Mouse (Mus musculus): ENCODE measurements at regions not wholly inside any gene's neighbourhood (a gene's known extent, or its start where the extent isn't known, plus 50 kb on each side); places are given as distances from the start of the nearest gene placed in this dataset.

DNA sequence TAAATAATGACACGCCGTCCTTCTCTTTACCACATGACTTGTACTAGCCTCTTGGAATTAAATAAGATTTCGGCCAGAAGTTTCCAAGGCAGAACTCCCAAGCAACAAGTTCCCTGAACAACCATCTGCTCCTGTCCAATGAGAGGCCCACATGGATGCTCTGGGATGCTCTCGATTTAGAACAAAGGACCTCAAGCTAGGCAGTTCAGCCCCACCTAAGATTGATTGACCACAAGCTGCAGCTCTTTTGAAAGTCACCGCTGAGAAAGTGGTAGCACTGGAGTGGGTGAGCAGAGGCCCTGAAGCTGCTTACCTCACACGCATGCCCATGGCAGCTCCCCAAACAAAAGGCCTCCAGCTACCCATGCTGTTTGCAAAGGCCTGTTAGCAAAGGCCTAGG lies 73.1 kb upstream of the Eomes start:
- DNase-seq (ENCODE audit: low spot score in 2 of 2): no peak

- DNase-seq (ENCODE audit: low spot score in 2 of 2): no peak
Observed at GRCm38 (mm10) chr9:118405926-118406518, 72.0 kb upstream of the Eomes start.

GRCm38 (mm10) chr9:118416032-118416431 lies 62.0 kb upstream of the Eomes start:
- no peak for DNase-seq (ENCODE audit: low spot score in 2 of 2)

DNA sequence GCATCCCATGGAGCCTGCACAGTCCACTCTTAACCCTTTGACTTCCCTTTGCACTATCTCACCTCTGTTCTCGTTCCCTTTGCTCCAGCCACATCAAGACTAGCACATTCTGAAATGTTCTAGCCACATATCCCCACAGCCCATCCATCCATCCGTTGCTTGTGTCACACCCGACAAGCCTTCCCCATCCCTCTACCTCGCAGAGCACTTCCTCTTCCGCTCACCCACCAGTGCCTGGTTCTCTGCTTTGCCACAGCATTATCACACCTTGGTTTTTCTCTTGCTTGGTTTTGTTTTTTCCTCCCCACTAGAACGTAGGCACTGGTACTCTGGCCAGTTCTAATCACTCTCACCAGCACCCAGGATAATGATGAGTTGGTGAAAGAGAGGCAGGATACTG lies 61.5 kb upstream of the Eomes start:
- DNase-seq (ENCODE audit: low spot score in 2 of 2): no peak

- DNase-seq (ENCODE audit: low spot score in 2 of 2): no peak
Observed at GRCm38 (mm10) chr9:118424344-118424743, 53.7 kb upstream of the Eomes start.

Data from left cerebral cortex, adult 8-10 months (tissue).